Mouse (Mus musculus): ENCODE measurements around the gene Abl1.

GRCm38 (mm10) chr2:31741728-31742127 is 53.6 kb downstream of the Abl1 start:
- TF ChIP-seq POLR2A (IDR thresholded peaks at IDR 0.05; ENCODE audit: borderline replicate concordance, extremely low read depth, low read depth, low read length) (no peak), CTCF (IDR thresholded peaks at IDR 0.05; ENCODE audit: insufficient read depth, low read length) (no peak)
